Mouse (Mus musculus): ENCODE measurements at regions not wholly inside any gene's neighbourhood (a gene's known extent, or its start where the extent isn't known, plus 50 kb on each side); places are given as distances from the start of the nearest gene placed in this dataset.

DNA sequence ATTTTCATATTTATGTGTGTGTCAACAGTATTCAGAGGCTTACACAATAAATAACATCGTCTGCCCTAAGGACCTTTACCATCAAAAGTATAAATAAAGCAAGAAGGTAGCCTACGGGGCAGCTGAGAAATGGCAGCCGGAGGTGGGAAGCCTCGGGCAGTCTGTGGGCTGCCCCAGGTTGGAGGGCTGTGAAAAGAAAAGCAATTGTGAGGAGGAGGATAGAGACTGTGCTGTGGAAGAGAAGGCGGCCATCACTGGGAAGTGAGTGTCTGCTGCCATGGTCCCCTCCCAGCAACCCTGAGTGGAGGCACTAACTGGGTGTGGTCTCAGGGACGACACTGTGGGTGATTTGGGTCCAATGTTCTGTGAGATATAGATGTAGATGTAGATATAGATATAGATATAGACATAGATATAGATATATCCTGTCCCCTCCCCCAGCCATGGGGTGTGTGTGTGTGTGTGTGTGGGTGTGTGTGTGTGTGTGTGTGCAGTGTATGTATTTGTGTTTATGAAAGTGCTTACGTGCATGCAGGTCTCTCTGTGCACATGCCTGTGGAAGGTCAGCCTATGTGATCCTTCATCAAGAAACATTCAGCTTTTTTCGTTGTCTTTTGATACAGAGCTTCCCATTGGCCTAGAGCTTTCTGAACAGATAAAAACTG is 220.6 kb upstream of the Noct start:
- ATAC-seq (ENCODE audit: low FRiP score), result peak; percentile 42; the same call in 1 of the 2 replicates
- H3K9ac ChIP-seq (ENCODE audit: low read length), result no peak overlapping the region
- WGBS, result 74% methylated on average over 8 of the region's 8 CpGs

DNA sequence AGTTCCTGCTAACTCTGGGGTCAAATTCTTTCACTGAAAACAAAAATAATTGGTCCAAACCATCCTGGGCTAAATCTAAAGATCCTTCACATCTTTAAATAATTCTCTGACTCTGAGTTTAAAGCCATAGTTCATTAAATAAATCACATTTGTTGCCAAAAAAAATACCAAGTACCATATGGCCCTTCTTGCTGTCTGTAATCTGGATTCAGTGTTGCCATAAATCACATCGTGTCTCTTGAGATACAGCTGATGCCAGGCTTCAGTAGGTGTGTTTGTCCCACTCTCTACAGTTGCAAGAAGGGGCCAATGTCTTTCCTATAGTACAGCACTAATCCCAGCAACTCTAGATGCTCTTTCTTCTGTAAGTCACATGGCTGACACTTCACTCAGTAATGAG is 220.0 kb upstream of the Noct start:
- 84% methylated on average over 1 of the region's 1 CpGs for WGBS
- no peak overlapping the region for H3K27ac ChIP-seq (ENCODE audit: low read depth, low read length)
- H3K4me2 ChIP-seq, result no peak overlapping the region
- H3K4me3 ChIP-seq (ENCODE audit: low read depth, low read length), result no peak overlapping the region
- no peak for ATAC-seq (ENCODE audit: low FRiP score)
- H3K36me3 ChIP-seq (ENCODE audit: control insufficient read depth, insufficient read depth, low read length), result no peaks in the 10 kb centered on the region
- no peaks in the 10 kb centered on the region for H3K9me3 ChIP-seq (ENCODE audit: control insufficient read depth, low read length)
- no peaks in the 10 kb centered on the region for H3K27me3 ChIP-seq (ENCODE audit: control insufficient read depth, insufficient read depth, low read length)
- H3K4me1 ChIP-seq (ENCODE audit: control insufficient read depth, insufficient read depth, low read length), result 0 out of 2 replicates have a peak, but pooled peaks cover 2% of the 10 kb centered on the region
- no peak overlapping the region for H3K9ac ChIP-seq (ENCODE audit: low read length)
- DNase-seq (ENCODE audit: low spot score, missing footprints), result no peak

More for the DNA sequence above, 220.6 kb upstream of the Noct start:
- H3K4me3 ChIP-seq (ENCODE audit: low read depth, low read length), result no peak overlapping the region
- DNase-seq (ENCODE audit: low spot score, missing footprints), result peak; percentile 68
- H3K36me3 ChIP-seq (ENCODE audit: control insufficient read depth, insufficient read depth, low read length), result no peaks in the 10 kb centered on the region
- 0 out of 2 replicates have a peak, but pooled peaks cover 2% of the 10 kb centered on the region for H3K4me1 ChIP-seq (ENCODE audit: control insufficient read depth, insufficient read depth, low read length)
- H3K27me3 ChIP-seq (ENCODE audit: control insufficient read depth, insufficient read depth, low read length), result no peaks in the 10 kb centered on the region
- H3K4me2 ChIP-seq, result no peak overlapping the region
- no peaks in the 10 kb centered on the region for H3K9me3 ChIP-seq (ENCODE audit: control insufficient read depth, low read length)
- no peak overlapping the region for H3K27ac ChIP-seq (ENCODE audit: low read depth, low read length)

DNA sequence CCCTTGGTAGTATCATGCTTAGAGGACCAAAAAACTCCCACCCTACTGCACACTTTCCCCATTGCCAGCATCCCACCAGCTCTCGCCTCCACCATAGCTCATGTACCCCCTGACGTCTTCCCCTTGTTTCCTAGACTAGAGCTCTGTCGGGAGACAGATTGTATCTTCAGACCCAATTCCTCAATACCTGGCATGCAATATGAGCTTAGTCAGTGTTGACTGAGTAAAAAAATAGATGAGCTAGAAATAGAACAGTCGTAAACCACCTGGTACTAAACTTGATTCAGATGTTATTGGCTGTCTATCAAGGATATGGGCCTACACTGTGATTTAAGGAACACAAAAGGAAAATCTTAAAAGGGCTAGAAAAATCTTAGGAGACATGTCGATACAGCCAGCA is 215.1 kb upstream of the Noct start:
- no peaks in the 10 kb centered on the region for H3K4me1 ChIP-seq (ENCODE audit: control insufficient read depth, insufficient read depth, low read length)
- DNase-seq (ENCODE audit: low spot score, missing footprints), result peak; percentile 54
- H3K4me2 ChIP-seq, result no peak overlapping the region
- no peak overlapping the region for H3K27ac ChIP-seq (ENCODE audit: low read depth, low read length)
- ATAC-seq (ENCODE audit: low FRiP score), result no peak
- no peak overlapping the region for H3K4me3 ChIP-seq (ENCODE audit: low read depth, low read length)
- 85% methylated on average over 5 of the region's 5 CpGs for WGBS
- no peaks in the 10 kb centered on the region for H3K36me3 ChIP-seq (ENCODE audit: control insufficient read depth, insufficient read depth, low read length)
- no peaks in the 10 kb centered on the region for H3K9me3 ChIP-seq (ENCODE audit: control insufficient read depth, low read length)
- H3K27me3 ChIP-seq (ENCODE audit: control insufficient read depth, insufficient read depth, low read length), result no peaks in the 10 kb centered on the region
- H3K9ac ChIP-seq (ENCODE audit: low read length), result no peak overlapping the region

- no peaks in the 10 kb centered on the region for H3K27me3 ChIP-seq (ENCODE audit: control insufficient read depth, insufficient read depth, low read length)
- WGBS, result 70% methylated on average over 10 of the region's 10 CpGs
- no peak overlapping the region for H3K9ac ChIP-seq (ENCODE audit: low read length)
- no peak overlapping the region for H3K4me3 ChIP-seq (ENCODE audit: low read depth, low read length)
- no peaks in the 10 kb centered on the region for H3K4me1 ChIP-seq (ENCODE audit: control insufficient read depth, insufficient read depth, low read length)
- DNase-seq (ENCODE audit: low spot score, missing footprints) (no peak), ATAC-seq (ENCODE audit: low FRiP score) (peak; percentile 52; the same call in 1 of the 2 replicates)
- no peak overlapping the region for H3K4me2 ChIP-seq
- no peaks in the 10 kb centered on the region for H3K9me3 ChIP-seq (ENCODE audit: control insufficient read depth, low read length)
- no peak overlapping the region for H3K27ac ChIP-seq (ENCODE audit: low read depth, low read length)
- no peaks in the 10 kb centered on the region for H3K36me3 ChIP-seq (ENCODE audit: control insufficient read depth, insufficient read depth, low read length)
Observed at GRCm38 (mm10) chr3:51019650-51020346, 204.4 kb upstream of the Noct start.

- H3K36me3 ChIP-seq (ENCODE audit: control insufficient read depth, insufficient read depth, low read length), result no peaks in the 10 kb centered on the region
- H3K9me3 ChIP-seq (ENCODE audit: control insufficient read depth, low read length), result no peaks in the 10 kb centered on the region
- DNase-seq (ENCODE audit: low spot score, missing footprints), result no peak
- WGBS, result 29% methylated on average over 6 of the region's 6 CpGs
- H3K27me3 ChIP-seq (ENCODE audit: control insufficient read depth, insufficient read depth, low read length), result no peaks in the 10 kb centered on the region
- H3K27ac ChIP-seq (ENCODE audit: low read depth, low read length), result no peak overlapping the region
- no peak overlapping the region for H3K9ac ChIP-seq (ENCODE audit: low read length)
- no peak overlapping the region for H3K4me2 ChIP-seq
- ATAC-seq (ENCODE audit: low FRiP score), result no peak
- no peaks in the 10 kb centered on the region for H3K4me1 ChIP-seq (ENCODE audit: control insufficient read depth, insufficient read depth, low read length)
- H3K4me3 ChIP-seq (ENCODE audit: low read depth, low read length), result no peak overlapping the region
Observed at GRCm38 (mm10) chr3:51024655-51025054, 199.6 kb upstream of the Noct start.

- Histone ChIP-seq H3K9me3 (ENCODE audit: control insufficient read depth, low read length) (no peaks in the 10 kb centered on the region), H3K4me2 (no peak overlapping the region), H3K4me1 (ENCODE audit: control insufficient read depth, insufficient read depth, low read length) (no peaks in the 10 kb centered on the region), H3K9ac (ENCODE audit: low read length) (no peak overlapping the region), H3K36me3 (ENCODE audit: control insufficient read depth, insufficient read depth, low read length) (no peaks in the 10 kb centered on the region), H3K27me3 (ENCODE audit: control insufficient read depth, insufficient read depth, low read length) (no peaks in the 10 kb centered on the region), H3K4me3 (ENCODE audit: low read depth, low read length) (no peak overlapping the region), H3K27ac (ENCODE audit: low read depth, low read length) (no peak overlapping the region)
- DNase-seq (ENCODE audit: low spot score, missing footprints) (no peak), ATAC-seq (ENCODE audit: low FRiP score) (no peak)
- WGBS, result 90% methylated on average over 8 of the region's 8 CpGs
Observed at GRCm38 (mm10) chr3:51031821-51032220, 192.4 kb upstream of the Noct start.

- Histone ChIP-seq H3K4me3 (ENCODE audit: low read depth, low read length) (no peak overlapping the region), H3K27me3 (ENCODE audit: control insufficient read depth, insufficient read depth, low read length) (no peaks in the 10 kb centered on the region), H3K4me2 (no peak overlapping the region), H3K9ac (ENCODE audit: low read length) (no peak overlapping the region), H3K9me3 (ENCODE audit: control insufficient read depth, low read length) (no peaks in the 10 kb centered on the region), H3K4me1 (ENCODE audit: control insufficient read depth, insufficient read depth, low read length) (no peaks in the 10 kb centered on the region), H3K27ac (ENCODE audit: low read depth, low read length) (no peak overlapping the region), H3K36me3 (ENCODE audit: control insufficient read depth, insufficient read depth, low read length) (no peaks in the 10 kb centered on the region)
- ATAC-seq (ENCODE audit: low FRiP score), result peak; percentile 61; the same call in 1 of the 2 replicates
- 93% methylated on average over 2 of the region's 2 CpGs for WGBS
- DNase-seq (ENCODE audit: low spot score, missing footprints), result no peak
Observed at GRCm38 (mm10) chr3:51033292-51033691, 191.0 kb upstream of the Noct start.

DNA sequence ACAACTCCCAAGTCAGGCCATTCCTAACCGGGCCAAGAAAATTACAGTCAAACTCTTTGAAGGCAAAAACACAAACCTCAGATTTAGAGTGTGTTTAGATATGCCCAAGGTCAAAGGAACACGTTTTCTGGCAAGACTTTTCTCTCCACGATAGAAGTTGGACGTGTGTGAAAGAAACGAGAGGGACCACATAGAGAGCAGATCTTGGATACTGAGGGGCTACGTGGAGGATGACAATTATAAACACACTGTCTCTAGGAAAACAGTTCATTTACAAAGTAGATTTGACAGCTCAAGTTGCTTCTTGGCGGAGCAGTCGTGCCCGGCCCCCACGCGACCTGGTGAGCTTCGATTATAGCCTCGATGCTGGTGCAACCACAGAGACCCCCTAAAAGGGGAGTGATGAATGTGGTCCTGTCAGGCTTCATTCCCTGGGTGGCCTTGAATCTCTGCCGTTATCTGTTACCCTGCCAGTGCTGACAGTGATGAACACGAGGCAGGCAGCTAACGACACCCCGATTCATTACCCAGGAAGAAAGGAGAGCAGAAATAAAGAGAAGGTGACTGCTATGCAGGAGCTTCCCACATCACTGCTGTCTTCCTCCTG is 187.4 kb upstream of the Noct start:
- no peaks in the 10 kb centered on the region for H3K36me3 ChIP-seq (ENCODE audit: control insufficient read depth, insufficient read depth, low read length)
- no peak overlapping the region for H3K4me2 ChIP-seq
- no peak overlapping the region for H3K27ac ChIP-seq (ENCODE audit: low read depth, low read length)
- DNase-seq (ENCODE audit: low spot score, missing footprints) (no peak), ATAC-seq (ENCODE audit: low FRiP score) (no peak)
- no peak overlapping the region for H3K4me3 ChIP-seq (ENCODE audit: low read depth, low read length)
- H3K9ac ChIP-seq (ENCODE audit: low read length), result no peak overlapping the region
- no peaks in the 10 kb centered on the region for H3K9me3 ChIP-seq (ENCODE audit: control insufficient read depth, low read length)
- 81% methylated on average over 17 of the region's 17 CpGs for WGBS
- no peaks in the 10 kb centered on the region for H3K4me1 ChIP-seq (ENCODE audit: control insufficient read depth, insufficient read depth, low read length)
- no peaks in the 10 kb centered on the region for H3K27me3 ChIP-seq (ENCODE audit: control insufficient read depth, insufficient read depth, low read length)

GRCm38 (mm10) chr3:51042223-51042846 is 181.9 kb upstream of the Noct start:
- DNase-seq (ENCODE audit: low spot score, missing footprints) (no peak), ATAC-seq (ENCODE audit: low FRiP score) (peak; percentile 72)
- no peak overlapping the region for H3K9ac ChIP-seq (ENCODE audit: low read length)
- H3K27me3 ChIP-seq (ENCODE audit: control insufficient read depth, insufficient read depth, low read length), result no peaks in the 10 kb centered on the region
- H3K27ac ChIP-seq (ENCODE audit: low read depth, low read length), result no peak overlapping the region
- H3K4me3 ChIP-seq (ENCODE audit: low read depth, low read length), result no peak overlapping the region
- H3K36me3 ChIP-seq (ENCODE audit: control insufficient read depth, insufficient read depth, low read length), result no peaks in the 10 kb centered on the region
- H3K9me3 ChIP-seq (ENCODE audit: control insufficient read depth, low read length), result no peaks in the 10 kb centered on the region
- WGBS, result 47% methylated on average over 17 of the region's 17 CpGs
- H3K4me2 ChIP-seq, result no peak overlapping the region
- H3K4me1 ChIP-seq (ENCODE audit: control insufficient read depth, insufficient read depth, low read length), result no peaks in the 10 kb centered on the region
